Mouse (Mus musculus): ENCODE results near the gene Spem1. TPM values are rescaled to one million over a fixed set of nuclear protein-coding genes. Genes with fewer than 3 reads are reported as not detected.

Gene Spem1
- polyA plus RNA-seq, 1 experiment = not detected

GRCm38 (mm10) chr11:69793429-69793828 is 28.6 kb downstream of the Spem1 start:
- H3K4me1 ChIP-seq (ENCODE audit: control insufficient read depth, insufficient read depth, low read length) = no peaks in the 10 kb centered on the region
- TF ChIP-seq POLR2A (IDR thresholded peaks at IDR 0.05; ENCODE audit: low read depth, low read length) = no peak
- no peak for TF ChIP-seq CTCF (IDR thresholded peaks at IDR 0.05; ENCODE audit: borderline replicate concordance, insufficient read depth, low read length)
- no peak overlapping the region for H3K27ac ChIP-seq (ENCODE audit: insufficient read depth, low read length)
- H3K4me3 ChIP-seq (ENCODE audit: insufficient read depth, low read length) = no peak overlapping the region

GRCm38 (mm10) chr11:69791420-69791819 is 30.6 kb downstream of the Spem1 start:
- Histone ChIP-seq H3K27ac (ENCODE audit: insufficient read depth, low read length) (no peak overlapping the region), H3K4me3 (ENCODE audit: insufficient read depth, low read length) (no peak overlapping the region), H3K4me1 (ENCODE audit: control insufficient read depth, insufficient read depth, low read length) (no peaks in the 10 kb centered on the region)
- TF ChIP-seq POLR2A (IDR thresholded peaks at IDR 0.05; ENCODE audit: low read depth, low read length) (no peak), CTCF (IDR thresholded peaks at IDR 0.05; ENCODE audit: borderline replicate concordance, insufficient read depth, low read length) (no peak)

- no peaks in the 10 kb centered on the region for H3K4me1 ChIP-seq (ENCODE audit: control insufficient read depth, insufficient read depth, low read length)
- no peak overlapping the region for H3K27ac ChIP-seq (ENCODE audit: insufficient read depth, low read length)
- H3K4me3 ChIP-seq (ENCODE audit: insufficient read depth, low read length) = no peak overlapping the region
- TF ChIP-seq CTCF (IDR thresholded peaks at IDR 0.05; ENCODE audit: borderline replicate concordance, insufficient read depth, low read length) (no peak), POLR2A (IDR thresholded peaks at IDR 0.05; ENCODE audit: low read depth, low read length) (no peak)
Measured at GRCm38 (mm10) chr11:69789431-69789830, 32.5 kb downstream of the Spem1 start.

- Histone ChIP-seq H3K4me3 (ENCODE audit: insufficient read depth, low read length) (no peak overlapping the region), H3K4me1 (ENCODE audit: control insufficient read depth, insufficient read depth, low read length) (no peaks in the 10 kb centered on the region), H3K27ac (ENCODE audit: insufficient read depth, low read length) (no peak overlapping the region)
- TF ChIP-seq POLR2A (IDR thresholded peaks at IDR 0.05; ENCODE audit: low read depth, low read length) = no peak
- TF ChIP-seq CTCF (IDR thresholded peaks at IDR 0.05; ENCODE audit: borderline replicate concordance, insufficient read depth, low read length) = no peak
Measured at GRCm38 (mm10) chr11:69787306-69787705, 34.7 kb downstream of the Spem1 start.

- Histone ChIP-seq H3K4me1 (ENCODE audit: control insufficient read depth, insufficient read depth, low read length) (no peaks in the 10 kb centered on the region), H3K4me3 (ENCODE audit: insufficient read depth, low read length) (no peak overlapping the region), H3K27ac (ENCODE audit: insufficient read depth, low read length) (no peak overlapping the region)
- peak; percentile 21; the same call in 1 of the 2 replicates for TF ChIP-seq POLR2A (IDR thresholded peaks at IDR 0.05; ENCODE audit: low read depth, low read length)
- no peak for TF ChIP-seq CTCF (IDR thresholded peaks at IDR 0.05; ENCODE audit: borderline replicate concordance, insufficient read depth, low read length)
Measured at GRCm38 (mm10) chr11:69784793-69785272, 37.1 kb downstream of the Spem1 start.

GRCm38 (mm10) chr11:69781828-69782227 is 40.2 kb downstream of the Spem1 start:
- no peak for TF ChIP-seq CTCF (IDR thresholded peaks at IDR 0.05; ENCODE audit: borderline replicate concordance, insufficient read depth, low read length)
- Histone ChIP-seq H3K27ac (ENCODE audit: insufficient read depth, low read length) (no peak overlapping the region), H3K4me1 (ENCODE audit: control insufficient read depth, insufficient read depth, low read length) (no peaks in the 10 kb centered on the region), H3K4me3 (ENCODE audit: insufficient read depth, low read length) (no peak overlapping the region)

GRCm38 (mm10) chr11:69778985-69779384 is 43.0 kb downstream of the Spem1 start:
- no peak for TF ChIP-seq POLR2A (IDR thresholded peaks at IDR 0.05; ENCODE audit: low read depth, low read length)
- no peak for TF ChIP-seq CTCF (IDR thresholded peaks at IDR 0.05; ENCODE audit: borderline replicate concordance, insufficient read depth, low read length)
- no peaks in the 10 kb centered on the region for H3K4me1 ChIP-seq (ENCODE audit: control insufficient read depth, insufficient read depth, low read length)
- no peak overlapping the region for H3K27ac ChIP-seq (ENCODE audit: insufficient read depth, low read length)
- H3K4me3 ChIP-seq (ENCODE audit: insufficient read depth, low read length) = no peak overlapping the region

GRCm38 (mm10) chr11:69778258-69778982 is 43.6 kb downstream of the Spem1 start:
- Histone ChIP-seq H3K27ac (ENCODE audit: insufficient read depth, low read length) (no peak overlapping the region), H3K4me3 (ENCODE audit: insufficient read depth, low read length) (no peak overlapping the region)

GRCm38 (mm10) chr11:69777504-69778257 is 44.3 kb downstream of the Spem1 start:
- H3K27ac ChIP-seq (ENCODE audit: insufficient read depth, low read length) = no peak overlapping the region
- no peak overlapping the region for H3K4me3 ChIP-seq (ENCODE audit: insufficient read depth, low read length)
- TF ChIP-seq CTCF (IDR thresholded peaks at IDR 0.05; ENCODE audit: borderline replicate concordance, insufficient read depth, low read length) (no peak), POLR2A (IDR thresholded peaks at IDR 0.05; ENCODE audit: low read depth, low read length) (no peak)
- no peaks in the 10 kb centered on the region for H3K4me1 ChIP-seq (ENCODE audit: control insufficient read depth, insufficient read depth, low read length)

More at GRCm38 (mm10) chr11:69778258-69778982, 43.6 kb downstream of the Spem1 start:
- H3K4me1 ChIP-seq (ENCODE audit: control insufficient read depth, insufficient read depth, low read length) = no peaks in the 10 kb centered on the region
- TF ChIP-seq CTCF (IDR thresholded peaks at IDR 0.05; ENCODE audit: borderline replicate concordance, insufficient read depth, low read length) (no peak), POLR2A (IDR thresholded peaks at IDR 0.05; ENCODE audit: low read depth, low read length) (no peak)

GRCm38 (mm10) chr11:69776488-69776887 is 45.5 kb downstream of the Spem1 start:
- no peak overlapping the region for H3K4me3 ChIP-seq (ENCODE audit: insufficient read depth, low read length)
- TF ChIP-seq POLR2A (IDR thresholded peaks at IDR 0.05; ENCODE audit: low read depth, low read length) (no peak), CTCF (IDR thresholded peaks at IDR 0.05; ENCODE audit: borderline replicate concordance, insufficient read depth, low read length) (no peak)

More at GRCm38 (mm10) chr11:69776488-69776887, 45.5 kb downstream of the Spem1 start:
- H3K27ac ChIP-seq (ENCODE audit: insufficient read depth, low read length) = no peak overlapping the region
- no peaks in the 10 kb centered on the region for H3K4me1 ChIP-seq (ENCODE audit: control insufficient read depth, insufficient read depth, low read length)

Data from embryonic fibroblast, embryonic 13.5 days (primary cell).